Mouse (Mus musculus) heart, postnatal 0 days (tissue): ENCODE measurements around the gene Stard3. TPM values are rescaled to one million over a fixed set of nuclear protein-coding genes. Genes with fewer than 3 reads are reported as not detected.
A peak's percentile ranks its signal among the peaks of the same experiment; 100 is the strongest.

ENCODE experiments used
- ATAC-seq: fragments of 200-750 bp; cut with Nextera tagmentation; 2 replicates; pipeline ENCODE4 v1.8.0; 2017; ENCODE audit warnings: low read depth, moderate number of reproducible peaks, moderate library complexity; ENCODE audit not compliant: insufficient read depth
- DNase-seq: peaks from one replicate; pipeline ENCODE4 v3.0.0-alpha.2; 2016; ENCODE audit warnings: low spot score
- H3K27ac ChIP-seq: fragments of 300-500 bp; sonication (generic); 2 replicates; pipeline ENCODE4 v1.5.1; 2014; ENCODE audit warnings: low read depth, mild to moderate bottlenecking
- H3K27me3 ChIP-seq: fragments of 300-500 bp; sonication (generic); 2 replicates; pipeline ENCODE4 v1.6.1; 2014; ENCODE audit warnings: low read length, mixed read lengths; ENCODE audit not compliant: control insufficient read depth, insufficient read depth
- H3K36me3 ChIP-seq: fragments of 300-500 bp; sonication (generic); replicated peaks from 2 replicates; pipeline ENCODE4 v1.6.1; 2014; ENCODE audit warnings: low read length, mixed read lengths; ENCODE audit not compliant: control insufficient read depth, insufficient read depth
- H3K4me1 ChIP-seq: fragments of 300-500 bp; sonication (generic); 2 replicates; pipeline ENCODE4 v1.6.1; 2014; ENCODE audit warnings: antibody characterized with exemption; ENCODE audit not compliant: control insufficient read depth, insufficient read depth
- H3K4me2 ChIP-seq: fragments of 300-500 bp; sonication (generic); 2 replicates; pipeline ENCODE4 v1.6.1; 2014; ENCODE audit warnings: low read depth, mild to moderate bottlenecking, low read length, moderate library complexity
- H3K4me3 ChIP-seq: fragments of 300-500 bp; sonication (generic); 2 replicates; pipeline ENCODE4 v1.5.1; 2014; ENCODE audit warnings: low read depth, low read length
- H3K9ac ChIP-seq: fragments of 300-500 bp; sonication (generic); replicated peaks from 2 replicates; pipeline ENCODE4 v1.6.1; 2014; ENCODE audit warnings: low read depth, low read length, mixed read lengths
- H3K9me3 ChIP-seq: fragments of 300-500 bp; sonication (generic); replicated peaks from 2 replicates; pipeline ENCODE4 v1.6.1; 2016; ENCODE audit warnings: low read length; ENCODE audit not compliant: control insufficient read depth
- CTCF ChIP-seq: IDR thresholded peaks from 2 replicates; pipeline ENCODE4 v1.5.1; 2016; ENCODE audit warnings: antibody characterized with exemption, control low read depth, low read depth
- EP300 ChIP-seq: IDR thresholded peaks from 2 replicates; pipeline ENCODE4 v1.6.1; 2016; ENCODE audit warnings: antibody characterized with exemption, low read depth
- WGBS: fragments of 180-500 bp; shearing (Covaris S2); extraction: QIAGEN DNeasy Blood & Tissue Kit; methylation state at CpG from one replicate; pipeline ENCODE4 v1.1.7; 2014; 5-methylcytosine and 5-hydroxymethylcytosine counted together
- polyA plus RNA-seq: library from polyadenylated mRNA; unstranded; fragments of >200 nt; fragmentation: Nextera tagmentation; extraction: Ambion mirVana; gene quantifications from 2 replicates; pipeline ENCODE4 v1.2.1, GENCODE M21; 2015
- total RNA-seq: library from RNA; depleted of rRNA; stranded (reverse); fragments of >200 nt; gene quantifications from 2 replicates; pipeline ENCODE4 v1.2.3, GENCODE M21; 2014; ENCODE audit warnings: low replicate concordance

The Stard3 gene
- total and polyA plus RNA-seq, 2 experiments from 2014 or later, result 34.7 to 44.8 TPM

GRCm38 (mm10) chr11:98357396-98358160 is 590 bp upstream of the Stard3 start:
- TF ChIP-seq EP300 (0 out of 2 replicates have a peak, but pooled peaks have one; percentile 41), CTCF (no peak)
- Histone ChIP-seq H3K4me1 (peaks cover 19% of the 10 kb centered on the region), H3K9ac (peak overlapping the region; percentile 63; the same call in 1 of the 2 replicates), H3K9me3 (no peaks in the 10 kb centered on the region), H3K27ac (peak overlapping the region; percentile 91), H3K4me3 (peak overlapping the region; percentile 82), H3K36me3 (no peaks in the 10 kb centered on the region), H3K27me3 (no peaks in the 10 kb centered on the region), H3K4me2 (peak overlapping the region; percentile 81)
- peak; percentile 28 for ATAC-seq
- WGBS, result 12% methylated on average over 13 of the region's 13 CpGs
- peak; percentile 34 for DNase-seq

- no peaks in the 10 kb centered on the region for H3K27me3 ChIP-seq
- no peaks in the 10 kb centered on the region for H3K36me3 ChIP-seq
- no peak for TF ChIP-seq CTCF
- TF ChIP-seq EP300, result no peak
- H3K4me2 ChIP-seq, result 0 out of 2 replicates have a peak overlapping the region, but pooled peaks have one; percentile 0
- no peak for DNase-seq
- H3K27ac ChIP-seq, result peak overlapping the region; percentile 53
- H3K9me3 ChIP-seq, result no peaks in the 10 kb centered on the region
- H3K4me1 ChIP-seq, result peaks cover 20% of the 10 kb centered on the region
- H3K9ac ChIP-seq, result no peak overlapping the region
- WGBS, result 62% methylated on average over 9 of the region's 9 CpGs
- no peak for ATAC-seq
- no peak overlapping the region for H3K4me3 ChIP-seq
Observed at GRCm38 (mm10) chr11:98360866-98361521, 2.8 kb downstream of the Stard3 start.

GRCm38 (mm10) chr11:98363817-98364216 is 5.6 kb downstream of the Stard3 start:
- no peak for ATAC-seq
- no peak overlapping the region for H3K27ac ChIP-seq
- H3K36me3 ChIP-seq, result no peaks in the 10 kb centered on the region
- no peak overlapping the region for H3K9ac ChIP-seq
- H3K4me3 ChIP-seq, result no peak overlapping the region
- TF ChIP-seq CTCF, result no peak
- TF ChIP-seq EP300, result no peak
- peaks cover 25% of the 10 kb centered on the region for H3K4me1 ChIP-seq
- 81% methylated on average over 5 of the region's 5 CpGs for WGBS
- DNase-seq, result no peak
- no peaks in the 10 kb centered on the region for H3K9me3 ChIP-seq
- no peaks in the 10 kb centered on the region for H3K27me3 ChIP-seq
- no peak overlapping the region for H3K4me2 ChIP-seq

GRCm38 (mm10) chr11:98364410-98364809 is 6.2 kb downstream of the Stard3 start:
- Histone ChIP-seq H3K9ac (no peak overlapping the region), H3K9me3 (no peaks in the 10 kb centered on the region), H3K27ac (no peak overlapping the region), H3K4me2 (no peak overlapping the region), H3K36me3 (no peaks in the 10 kb centered on the region), H3K4me3 (no peak overlapping the region), H3K4me1 (peaks cover 19% of the 10 kb centered on the region), H3K27me3 (no peaks in the 10 kb centered on the region)
- TF ChIP-seq CTCF, result no peak
- no peak for TF ChIP-seq EP300
- 89% methylated on average over 5 of the region's 5 CpGs for WGBS
- DNase-seq (no peak), ATAC-seq (no peak)

GRCm38 (mm10) chr11:98366290-98366689 is 8.1 kb downstream of the Stard3 start:
- no peak overlapping the region for H3K4me2 ChIP-seq
- H3K4me1 ChIP-seq, result peaks cover 18% of the 10 kb centered on the region; the same call in 1 of the 2 replicates
- H3K27ac ChIP-seq, result 0 out of 2 replicates have a peak overlapping the region, but pooled peaks have one; percentile 11
- no peaks in the 10 kb centered on the region for H3K27me3 ChIP-seq
- no peak overlapping the region for H3K4me3 ChIP-seq
- no peak for ATAC-seq
- no peaks in the 10 kb centered on the region for H3K9me3 ChIP-seq
- DNase-seq, result peak; percentile 3
- no peak for TF ChIP-seq EP300
- no peak for TF ChIP-seq CTCF
- WGBS, result 67% methylated on average over 10 of the region's 10 CpGs
- H3K36me3 ChIP-seq, result no peaks in the 10 kb centered on the region
- H3K9ac ChIP-seq, result no peak overlapping the region
